Mouse (Mus musculus) natural killer cell, adult 2 months (primary cell): ENCODE measurements around the gene Ppp2r2c.

ENCODE experiments used
- DNase-seq, 2 experiments: peaks; one replicate each; pipeline ENCODE4 v3.0.0; 2022; ENCODE audit warnings: low spot score in 2 of 2

Ppp2r2c gene

DNA sequence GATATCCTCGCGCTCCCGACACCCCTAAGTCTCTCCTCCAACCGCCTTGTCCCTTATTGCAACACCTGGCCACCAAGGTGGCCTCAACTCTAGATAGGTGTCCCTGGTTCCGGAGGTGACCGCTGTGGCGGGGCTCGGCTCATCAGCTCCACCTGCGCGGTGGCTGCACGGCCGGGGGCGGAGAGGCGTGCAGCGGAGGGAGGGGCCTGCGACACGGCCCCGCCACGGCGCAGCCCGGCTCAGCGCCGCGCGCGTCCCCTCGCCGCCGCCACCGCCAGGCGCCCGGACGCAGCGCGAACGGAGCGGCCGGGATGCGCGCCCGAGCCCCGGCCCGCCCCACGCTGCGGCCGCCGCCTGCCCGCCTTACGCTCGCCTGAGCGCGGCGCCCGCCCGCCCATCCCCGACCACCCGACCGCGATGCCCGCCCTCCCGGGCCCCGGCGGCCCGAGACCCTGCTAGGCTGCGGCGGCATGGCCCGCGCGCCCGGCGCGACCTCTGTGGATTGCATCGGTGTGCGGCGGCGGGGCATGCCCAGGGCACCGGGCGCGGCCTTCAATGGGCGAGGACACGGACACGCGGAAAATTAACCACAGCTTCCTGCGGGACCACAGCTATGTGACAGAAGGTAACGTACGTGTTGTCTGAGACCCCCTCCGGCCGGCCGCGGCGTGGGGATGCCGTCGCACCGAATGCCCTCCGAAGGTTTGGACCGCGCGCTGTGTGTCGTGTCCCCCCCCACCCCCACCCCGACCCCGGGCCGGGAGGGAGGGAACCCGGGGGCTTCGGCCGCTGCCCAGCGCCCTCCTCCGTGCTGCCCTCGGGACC, at the start of gene Ppp2r2c:
Gene Ppp2r2c, plus strand, starts transcription at position 248 of the 825 bp plus-strand sequence.
- no peak for DNase-seq

- no peak for DNase-seq
Measured at GRCm38 (mm10) chr5:36819742-36820141, 48.6 kb upstream of the Ppp2r2c start.

DNA sequence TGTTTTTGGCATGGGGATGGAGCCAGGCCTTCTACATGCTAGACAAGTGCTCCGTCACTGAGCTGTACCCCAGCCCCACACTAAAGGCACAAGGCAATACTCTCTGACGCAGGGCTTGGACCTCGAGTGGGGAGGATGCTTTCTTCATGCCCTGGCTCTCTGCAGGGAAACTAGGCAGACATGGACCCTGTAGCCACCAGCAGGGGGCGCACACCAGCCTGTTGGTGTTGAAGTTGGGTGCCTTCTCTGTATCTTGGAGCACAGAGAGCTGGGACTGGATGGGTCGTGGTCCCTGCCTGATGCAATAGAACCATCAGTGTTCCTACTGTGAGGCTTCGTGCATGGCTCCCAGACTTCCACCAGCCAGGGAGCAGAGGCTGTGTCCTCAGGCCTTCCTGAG, 48.2 kb upstream of the Ppp2r2c start:
- DNase-seq, result peak; percentile 43 to 53

DNA sequence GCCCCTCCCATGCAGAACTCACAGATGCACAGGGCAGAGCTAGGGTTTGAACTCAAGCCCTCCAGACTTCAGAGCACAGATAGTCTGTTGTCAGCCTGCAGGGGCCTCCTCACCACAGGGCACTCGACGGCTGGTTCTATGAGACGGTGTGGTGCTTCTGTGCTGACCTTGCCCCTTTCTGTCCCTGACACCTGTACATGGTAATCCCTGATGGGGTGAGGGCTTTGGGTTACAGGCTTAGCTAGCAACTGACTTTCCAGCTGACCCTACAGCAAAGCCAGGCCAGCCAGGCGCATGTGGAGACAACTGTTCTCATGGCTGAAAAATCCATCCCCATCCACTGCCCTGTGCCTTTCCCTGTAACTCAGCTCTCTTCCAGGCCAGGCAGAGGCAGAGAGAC, 45.4 kb upstream of the Ppp2r2c start:
- no peak for DNase-seq

DNA sequence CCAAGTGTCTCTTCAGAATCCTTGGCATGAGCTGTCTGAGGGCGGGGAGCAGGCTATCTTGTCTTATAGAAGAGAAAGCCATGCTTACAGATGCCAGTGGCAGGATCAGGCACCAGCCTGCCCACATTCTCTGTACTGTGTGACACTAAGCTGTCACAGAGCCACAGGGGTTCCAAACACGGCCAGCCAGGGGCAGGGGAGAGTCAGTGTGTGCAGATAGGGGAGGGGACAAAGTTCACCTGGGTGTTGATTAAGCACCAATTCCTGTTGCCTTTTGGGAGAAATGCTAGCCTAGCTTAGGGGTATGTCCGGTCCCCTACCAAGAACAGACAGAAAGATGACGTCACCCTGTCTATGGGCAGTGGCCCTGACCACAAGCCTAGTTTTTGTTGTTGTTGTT, 39.2 kb upstream of the Ppp2r2c start:
- DNase-seq, result no peak

GRCm38 (mm10) chr5:36829913-36830879, 38.1 kb upstream of the Ppp2r2c start, which contains the start of gene Man2b2:
Man2b2 (minus strand) TSS chr5:36830653.
- peak; percentile 90 to 93 for DNase-seq

GRCm38 (mm10) chr5:36831272-36831671, 37.0 kb upstream of the Ppp2r2c start:
- no peak for DNase-seq

- DNase-seq, result peak; percentile 78 to 79
Measured at GRCm38 (mm10) chr5:36835933-36836332, 32.4 kb upstream of the Ppp2r2c start.

DNA sequence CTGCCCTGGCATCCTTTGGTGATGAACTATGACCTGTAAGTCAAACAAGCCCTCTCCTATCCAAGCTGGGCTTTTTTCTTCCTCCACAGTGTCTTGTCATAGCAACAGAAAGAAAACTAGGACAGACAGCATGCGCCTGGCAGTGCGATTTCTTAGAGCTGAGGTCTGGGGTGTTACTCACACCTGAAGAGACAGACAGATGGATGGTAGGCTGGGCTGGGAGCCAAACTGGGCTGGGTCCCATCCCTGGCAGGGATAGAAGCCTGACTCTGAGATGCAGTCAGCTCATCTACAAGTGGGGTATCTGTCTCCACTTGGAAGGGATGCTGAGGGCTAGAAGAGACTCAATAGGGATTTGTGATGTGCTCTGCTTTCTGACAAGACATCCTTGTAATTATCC, 29.3 kb upstream of the Ppp2r2c start:
- peak; percentile 43 to 56 for DNase-seq

DNA sequence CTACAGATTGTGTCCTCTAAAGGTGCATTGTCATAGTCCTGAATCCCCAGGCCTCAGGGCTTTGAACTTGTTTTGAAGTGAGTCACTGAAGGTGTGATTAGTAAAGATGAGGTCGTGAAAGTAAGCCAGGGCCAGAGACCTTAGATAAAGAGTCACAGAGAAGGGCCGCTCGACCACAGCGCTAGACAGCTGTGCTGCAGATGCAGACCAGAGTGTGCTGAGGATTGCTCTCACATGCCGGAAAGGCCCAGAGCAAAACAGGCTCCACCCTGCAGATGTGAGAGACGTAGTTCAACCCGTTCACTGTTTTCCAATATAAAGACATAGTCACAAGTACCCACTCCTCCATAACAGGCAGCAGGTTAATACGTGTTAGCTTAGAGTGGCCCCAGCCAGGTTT, 28.7 kb upstream of the Ppp2r2c start:
- peak; percentile 76 to 86 for DNase-seq

DNA sequence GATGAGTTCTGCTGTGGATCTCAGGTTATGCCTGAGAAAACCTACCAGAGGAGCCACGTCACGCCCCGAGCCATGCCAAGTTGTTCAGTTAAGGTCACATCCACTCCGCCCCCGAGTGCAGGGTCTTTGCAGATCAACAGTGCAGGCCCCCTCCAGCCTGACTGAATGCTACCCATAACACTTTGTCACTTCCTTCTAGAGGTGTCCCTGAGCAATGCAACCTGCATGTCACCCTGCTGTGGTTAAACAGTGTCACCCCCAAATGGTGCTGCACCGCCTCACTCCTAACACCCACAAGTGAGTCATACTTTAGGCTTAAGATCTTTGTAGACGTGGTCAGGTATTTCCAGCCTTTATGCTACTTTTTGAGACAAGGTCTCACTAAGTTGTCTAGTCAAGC, 28.2 kb upstream of the Ppp2r2c start:
- DNase-seq, result peak; percentile 79 to 92

DNA sequence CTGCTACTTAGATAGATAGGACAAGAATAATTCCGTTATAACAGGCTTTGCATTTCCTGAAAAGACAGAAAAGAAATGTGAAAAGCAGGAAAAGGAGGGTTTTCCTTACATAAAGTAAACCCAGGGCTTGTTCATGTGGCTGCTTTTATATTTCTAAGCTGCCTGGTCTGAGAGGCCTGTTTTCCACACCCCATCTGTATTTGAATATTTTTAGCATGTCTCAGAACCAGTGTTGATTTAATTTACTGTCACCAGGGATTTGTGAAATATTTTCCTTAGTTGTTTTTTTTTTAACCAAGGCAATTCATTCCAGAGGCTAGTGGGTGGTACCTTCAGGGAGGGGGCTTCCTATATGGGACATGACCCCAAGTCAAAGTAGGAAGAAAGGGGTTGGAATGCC, 26.6 kb upstream of the Ppp2r2c start:
- no peak for DNase-seq

DNA sequence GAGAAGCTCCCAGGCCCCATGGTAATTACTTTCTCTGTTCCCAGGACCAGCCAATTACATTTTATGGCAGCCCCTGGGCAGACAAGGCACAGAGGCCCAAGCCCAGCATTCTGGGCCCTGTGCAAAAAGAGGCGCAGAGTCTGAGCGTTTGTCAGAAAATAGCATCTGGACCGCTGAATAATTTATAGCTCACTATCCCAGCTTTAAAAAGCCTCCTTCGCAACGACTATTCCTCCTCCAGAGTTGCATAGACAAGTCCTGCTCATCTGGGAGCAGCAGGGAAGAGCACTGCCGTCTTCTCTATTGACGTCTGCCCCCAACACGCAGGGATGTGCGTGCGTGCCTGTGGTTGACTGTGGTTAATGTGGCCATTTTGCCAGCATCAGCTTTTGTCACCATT, 23.8 kb upstream of the Ppp2r2c start:
- DNase-seq, result no peak

- no peak for DNase-seq
Measured at GRCm38 (mm10) chr5:36851572-36851971, 16.7 kb upstream of the Ppp2r2c start.

DNA sequence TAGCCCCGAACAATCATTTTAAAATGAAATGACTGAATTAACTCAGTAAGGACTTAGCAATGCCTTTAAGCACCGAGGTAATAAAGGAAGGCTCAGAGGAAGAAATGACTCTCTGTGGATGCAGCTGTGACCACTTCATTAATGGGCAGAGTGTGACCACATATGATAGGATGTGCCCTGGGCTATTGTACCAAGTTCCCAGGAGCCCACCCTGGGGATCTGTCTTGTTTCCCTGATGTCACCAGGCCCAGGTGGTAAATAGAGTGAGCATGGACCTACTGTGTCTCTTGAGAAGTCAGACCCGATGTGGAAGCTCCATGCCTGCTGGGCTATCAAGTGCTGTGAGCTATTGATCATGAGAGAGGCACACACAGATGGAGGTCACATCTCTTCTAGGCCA, 13.1 kb upstream of the Ppp2r2c start:
- no peak for DNase-seq

GRCm38 (mm10) chr5:36856529-36856928, 11.8 kb upstream of the Ppp2r2c start:
- no peak for DNase-seq

DNA sequence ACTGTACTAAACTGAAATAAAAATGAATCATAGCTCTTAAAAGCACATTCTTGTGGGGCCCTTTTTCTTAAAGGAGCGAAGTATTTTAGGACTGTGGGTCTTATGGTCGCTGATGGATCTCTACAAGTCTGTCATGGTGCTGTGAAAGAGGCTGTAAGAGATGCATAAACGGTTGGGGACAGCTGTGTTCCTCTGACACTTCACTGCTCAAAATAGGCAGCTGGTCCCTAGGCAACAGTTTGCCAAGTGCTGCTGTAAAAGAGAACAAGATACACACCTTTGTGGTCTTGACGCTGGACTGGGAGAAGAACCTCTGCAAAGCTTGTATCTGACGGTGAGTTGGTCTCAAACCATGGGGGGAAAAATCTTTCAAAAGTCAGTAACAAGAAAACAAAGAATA, 10.8 kb upstream of the Ppp2r2c start:
- DNase-seq, result no peak

- DNase-seq, result peak; percentile 18 to 28
Measured at GRCm38 (mm10) chr5:36861084-36861483, 7.2 kb upstream of the Ppp2r2c start.

DNA sequence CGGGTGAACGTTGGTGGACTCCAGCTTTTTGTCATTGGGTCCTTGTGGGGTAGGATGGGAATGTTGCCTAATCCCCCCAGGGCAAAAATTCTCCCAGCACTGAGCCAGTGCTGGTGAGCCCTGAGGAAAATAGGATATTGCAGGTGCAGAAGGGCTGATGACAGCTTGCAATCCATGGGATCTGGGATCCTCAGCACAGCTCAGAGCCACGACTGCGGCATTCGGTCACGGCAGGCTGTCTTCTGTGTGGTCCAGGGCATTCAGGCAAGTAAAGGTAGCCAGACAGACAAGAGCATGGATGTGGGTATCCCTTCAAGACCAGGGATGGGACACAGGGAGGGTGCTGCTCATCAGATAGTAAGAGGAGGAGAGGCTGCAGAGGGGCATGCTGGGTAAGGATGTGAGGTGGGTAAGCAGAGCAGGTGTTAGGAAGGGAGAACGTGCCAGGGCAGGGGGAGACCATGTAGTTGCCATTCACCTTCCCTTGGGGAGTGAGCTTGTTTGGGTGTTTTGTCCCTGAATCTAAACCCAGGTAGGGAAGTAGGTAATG, 1.5 kb upstream of the Ppp2r2c start:
- no peak for DNase-seq

DNA sequence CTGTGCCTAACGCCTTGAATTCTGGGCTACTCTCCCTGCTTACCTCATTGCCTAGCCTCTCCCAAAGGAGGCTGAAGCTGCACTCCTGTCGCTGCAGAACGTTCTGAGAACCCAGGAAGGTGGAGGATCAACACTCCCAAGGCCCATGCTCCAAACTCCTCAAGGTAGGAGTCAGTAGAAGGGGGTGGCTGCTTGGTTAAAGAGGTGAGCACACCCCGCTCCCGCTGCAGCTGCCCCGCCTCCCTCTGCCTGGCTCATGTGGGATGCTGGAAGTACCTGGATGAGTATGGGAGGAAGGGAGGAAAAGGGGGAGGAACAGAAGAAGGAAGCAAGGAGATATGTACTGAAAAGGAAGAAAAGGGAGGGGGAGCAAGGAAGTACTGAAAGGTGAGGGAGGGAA, 752 bp upstream of the Ppp2r2c start:
- no peak for DNase-seq

- DNase-seq, result no peak
Measured at GRCm38 (mm10) chr5:36869186-36869577, 869 bp downstream of the Ppp2r2c start.

- peak in 1 of 2 experiments; percentile 14 for DNase-seq
Measured at GRCm38 (mm10) chr5:36869578-36870236, 1.4 kb downstream of the Ppp2r2c start.
